Mouse (Mus musculus): ENCODE results near the gene Trmt61a.

Trmt61a gene

DNA sequence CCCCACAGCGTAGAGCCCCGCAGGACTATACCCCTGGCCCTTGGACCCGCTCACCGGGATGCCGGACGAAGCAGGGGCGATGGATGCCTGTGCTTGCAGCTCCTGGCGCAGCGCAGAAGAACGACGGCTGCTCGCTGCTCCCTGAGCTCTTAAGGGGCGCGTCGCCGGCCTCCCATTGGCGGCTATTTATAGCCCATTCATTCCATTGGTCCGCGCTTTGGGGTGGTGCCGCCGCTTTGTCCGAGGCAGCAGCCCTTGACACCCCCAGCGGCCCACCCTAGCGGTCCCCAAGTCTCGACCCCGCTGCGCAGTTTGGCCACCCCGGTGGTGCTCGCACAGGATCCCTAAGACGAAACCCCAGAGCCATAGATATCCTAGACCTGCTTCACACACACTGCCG is 5.7 kb upstream of the Trmt61a start, which contains the start of gene Ckb:
Gene Ckb, minus strand, starts transcription at position 163 of the 400 bp plus-strand sequence.
- peak; percentile 94 to 95 for DNase-seq (ENCODE audit: low spot score in 2 of 2)

DNA sequence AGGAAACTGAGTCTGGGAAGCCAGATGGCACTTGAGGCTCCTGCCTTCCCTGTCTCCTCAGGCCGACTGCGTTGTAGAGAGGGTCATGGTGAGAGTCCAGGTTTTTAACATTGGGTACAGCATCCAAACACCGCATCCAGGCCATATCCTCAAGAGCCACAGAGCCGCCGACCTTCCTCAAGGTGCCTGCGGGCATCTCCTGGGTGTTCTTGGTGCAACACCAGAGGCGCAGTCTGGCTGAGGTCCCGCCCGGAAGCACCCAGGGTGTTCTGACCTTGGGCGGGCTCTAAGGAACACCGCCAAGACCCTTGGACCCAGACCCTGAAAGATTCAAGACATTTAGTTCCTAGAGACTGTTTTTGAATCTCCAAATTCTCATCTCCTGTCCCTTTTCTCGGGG is 5.3 kb upstream of the Trmt61a start:
- no peak for DNase-seq (ENCODE audit: low spot score in 2 of 2)

DNA sequence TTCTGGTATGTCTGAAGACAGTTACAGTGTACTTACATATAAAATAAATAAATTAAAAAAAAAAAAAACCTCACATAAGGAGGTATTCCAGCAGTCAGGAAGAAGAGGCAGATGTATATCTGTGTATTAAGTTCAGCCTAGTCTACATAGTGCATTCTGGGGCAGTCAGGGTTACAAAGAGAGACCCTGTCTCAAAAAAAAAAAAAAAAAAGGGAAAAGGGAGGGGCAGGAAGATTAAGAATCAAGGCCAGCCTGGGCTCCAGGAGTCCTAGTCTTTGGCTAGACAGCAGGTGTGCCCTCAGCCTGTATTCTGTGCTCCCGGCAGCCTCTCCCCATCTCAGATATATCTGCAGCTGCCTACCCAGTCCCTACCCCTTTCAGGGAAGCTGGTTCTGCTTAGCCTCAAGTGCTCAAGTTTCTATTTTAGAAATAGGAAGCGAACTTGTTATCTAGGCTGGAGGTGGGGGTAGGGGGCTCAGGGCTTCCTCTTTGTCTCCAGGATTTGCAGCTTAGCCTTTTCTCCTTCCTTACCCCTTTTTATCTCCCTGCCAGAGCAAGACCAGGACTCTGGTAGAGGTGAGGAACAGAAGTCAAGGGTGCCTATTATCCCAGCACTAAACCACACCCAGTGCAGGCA is 2.9 kb upstream of the Trmt61a start:
- no peak for DNase-seq (ENCODE audit: low spot score in 2 of 2)

DNA sequence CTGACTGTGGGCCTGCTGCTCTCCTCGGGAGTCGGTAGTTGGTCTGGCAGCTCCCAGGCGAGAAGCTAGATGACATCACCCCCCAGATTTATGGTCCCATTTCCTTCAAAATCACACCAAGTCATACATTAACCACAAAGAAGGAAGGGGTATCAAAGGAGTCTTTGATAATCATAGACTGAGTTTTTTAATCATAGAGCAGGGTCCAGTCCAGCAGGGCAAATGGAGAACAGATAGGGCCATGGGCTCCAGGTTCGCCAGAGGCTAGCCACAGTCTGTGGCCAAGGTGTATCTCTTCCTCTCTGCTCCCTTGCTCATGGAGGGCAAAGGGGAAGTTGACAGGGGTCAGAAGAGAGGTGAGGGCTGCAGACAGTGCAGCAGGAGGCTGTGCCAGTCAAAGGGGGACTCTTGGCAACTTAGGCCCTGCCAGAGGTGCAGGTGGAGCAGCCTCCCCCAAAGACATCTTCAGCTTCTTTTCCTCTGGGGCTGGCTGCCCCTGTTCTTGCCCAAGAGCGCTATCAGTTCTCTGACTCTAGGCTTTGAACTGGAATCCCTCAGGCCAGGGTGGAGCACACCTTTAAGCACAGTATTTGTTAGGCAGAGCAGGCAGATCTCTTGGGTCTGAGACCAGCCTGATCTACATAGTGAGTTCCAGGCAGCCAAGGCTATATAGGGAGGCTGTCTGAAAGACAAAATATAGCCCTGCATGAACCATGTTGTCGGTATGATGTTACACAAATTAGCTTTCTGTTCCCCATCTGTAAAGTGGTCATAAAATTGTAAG is 1.9 kb upstream of the Trmt61a start:
- DNase-seq (ENCODE audit: low spot score in 2 of 2) = no peak

DNA sequence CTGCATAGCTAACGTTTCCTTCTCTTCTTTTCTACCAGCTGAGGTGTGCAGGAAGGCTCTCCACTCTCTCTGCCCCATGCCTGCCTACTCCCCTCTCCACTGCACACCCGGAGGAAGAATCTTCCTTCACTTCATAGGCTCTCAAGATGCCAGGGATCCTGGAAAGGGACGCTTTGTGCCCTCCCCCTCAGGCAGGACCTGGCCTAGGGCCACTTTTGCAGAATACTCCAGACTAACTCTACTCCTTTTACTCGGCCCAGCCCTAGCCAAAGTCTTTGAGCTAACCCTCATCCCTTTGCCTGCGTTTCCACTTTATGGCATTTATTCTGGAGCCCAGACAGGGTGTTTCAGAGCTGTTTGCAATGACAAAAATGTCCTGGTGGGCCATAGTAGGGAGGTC is 484 bp upstream of the Trmt61a start:
- DNase-seq (ENCODE audit: low spot score in 2 of 2) = no peak

DNA sequence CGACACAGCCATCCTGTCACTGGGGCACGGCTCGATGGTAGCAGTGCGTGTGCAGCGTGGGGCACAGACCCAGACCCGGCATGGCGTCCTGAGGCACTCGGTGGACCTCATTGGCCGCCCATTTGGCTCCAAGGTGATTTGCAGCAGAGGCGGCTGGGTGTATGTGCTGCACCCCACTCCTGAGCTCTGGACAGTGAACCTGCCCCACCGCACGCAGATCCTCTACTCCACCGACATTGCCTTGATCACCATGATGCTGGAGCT is 697 bp downstream of the Trmt61a start:
- no peak for DNase-seq (ENCODE audit: low spot score in 2 of 2)

DNA sequence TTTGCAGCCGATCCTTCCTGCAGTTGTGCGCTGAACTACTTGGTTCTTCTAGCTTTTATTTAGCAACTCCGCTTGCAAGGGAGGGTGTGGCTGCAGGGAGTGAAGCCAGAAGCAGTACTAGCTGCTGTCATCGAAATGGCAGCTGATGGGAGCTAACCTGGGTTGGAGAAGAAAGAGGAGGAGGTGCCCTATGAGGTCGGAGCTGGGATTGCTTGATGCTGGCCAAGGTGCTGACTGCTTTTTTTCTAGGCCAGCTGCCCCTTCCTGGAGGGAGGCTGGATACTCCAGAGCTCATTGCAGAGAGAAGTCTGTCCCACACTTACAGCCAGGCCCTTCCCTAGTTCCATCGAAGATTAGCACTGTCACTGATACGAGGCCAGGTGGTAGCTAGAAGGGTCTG is 1.1 kb downstream of the Trmt61a start:
- DNase-seq (ENCODE audit: low spot score in 2 of 2) = no peak

DNA sequence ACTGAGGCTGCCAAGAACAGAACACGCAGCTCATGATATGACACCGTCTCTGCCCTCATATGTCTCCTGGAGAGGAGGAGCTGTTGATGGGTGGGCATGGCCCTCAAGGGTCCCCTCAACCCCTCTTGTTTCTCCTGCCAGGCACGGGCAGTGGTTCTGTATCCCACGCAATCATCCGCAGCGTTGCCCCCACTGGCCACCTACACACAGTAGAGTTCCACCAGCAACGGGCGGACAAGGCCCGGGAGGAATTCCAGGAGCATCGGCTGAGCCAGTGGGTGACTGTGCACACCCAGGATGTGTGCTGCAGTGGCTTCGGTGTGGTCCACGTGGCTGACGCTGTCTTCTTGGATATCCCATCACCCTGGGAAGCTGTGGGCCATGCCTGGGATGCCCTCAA is 2.8 kb downstream of the Trmt61a start:
- DNase-seq (ENCODE audit: low spot score in 2 of 2) = no peak

DNA sequence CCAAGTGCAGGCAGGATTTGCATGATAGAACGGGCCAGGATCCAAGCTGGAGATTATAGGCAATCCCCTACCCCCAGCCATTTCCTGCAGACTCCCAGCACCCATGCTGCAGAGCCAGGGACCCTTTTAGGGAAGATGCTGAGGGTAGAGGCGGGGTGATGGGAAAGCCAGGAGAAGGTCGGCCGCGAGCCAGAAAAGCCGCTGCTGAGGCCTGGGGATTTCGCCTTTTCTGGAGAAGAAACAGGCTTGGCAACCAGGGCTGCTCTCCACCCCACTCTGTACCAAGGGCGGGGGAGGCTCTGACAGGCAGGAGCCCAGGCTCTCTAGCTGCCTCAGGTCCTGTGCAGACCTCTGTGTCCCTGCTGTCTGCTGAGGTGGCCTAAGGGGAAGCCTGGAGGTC is 3.4 kb downstream of the Trmt61a start:
- DNase-seq (ENCODE audit: low spot score in 2 of 2) = no peak

DNA sequence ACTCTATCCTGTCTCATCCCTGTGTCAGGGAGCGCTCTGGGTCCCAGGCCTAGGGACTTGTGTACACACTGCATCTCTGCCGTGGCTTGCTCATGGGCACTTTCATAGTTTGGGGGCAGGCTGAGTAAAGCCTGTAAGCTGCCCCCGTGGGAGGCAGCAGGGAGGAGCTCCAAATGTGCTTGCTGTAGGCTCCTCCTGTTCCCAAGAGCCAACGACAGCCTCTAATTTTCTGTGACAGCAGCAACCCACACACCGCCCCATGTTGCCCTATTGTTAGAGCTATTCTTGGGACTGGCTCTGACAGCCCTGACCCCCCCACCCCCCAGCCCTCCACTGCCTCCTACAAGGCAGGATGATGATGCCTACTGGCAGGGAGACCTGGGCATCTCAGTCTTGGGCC is 4.1 kb downstream of the Trmt61a start:
- DNase-seq (ENCODE audit: low spot score in 2 of 2) = no peak

DNA sequence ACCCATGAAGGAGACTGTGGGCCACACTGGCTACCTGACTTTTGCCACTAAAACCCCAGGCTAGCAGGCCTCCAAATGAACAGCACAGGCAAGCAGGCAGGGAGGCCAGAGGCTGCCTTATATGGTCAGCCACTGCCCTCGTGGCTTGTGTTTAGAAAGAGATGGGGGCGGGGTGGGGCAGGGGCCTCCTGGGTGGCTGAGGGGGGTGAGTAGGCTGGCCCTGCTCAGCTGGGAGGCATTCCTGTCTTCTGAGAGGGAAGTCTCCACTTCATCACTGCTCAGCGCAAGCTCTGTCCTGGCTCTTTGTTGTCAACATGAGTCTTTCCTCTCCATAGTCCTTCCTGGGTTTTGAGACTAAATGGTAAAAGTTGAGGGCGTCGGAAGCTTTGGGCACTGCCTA is 4.9 kb downstream of the Trmt61a start:
- DNase-seq (ENCODE audit: low spot score in 2 of 2) = no peak

DNA sequence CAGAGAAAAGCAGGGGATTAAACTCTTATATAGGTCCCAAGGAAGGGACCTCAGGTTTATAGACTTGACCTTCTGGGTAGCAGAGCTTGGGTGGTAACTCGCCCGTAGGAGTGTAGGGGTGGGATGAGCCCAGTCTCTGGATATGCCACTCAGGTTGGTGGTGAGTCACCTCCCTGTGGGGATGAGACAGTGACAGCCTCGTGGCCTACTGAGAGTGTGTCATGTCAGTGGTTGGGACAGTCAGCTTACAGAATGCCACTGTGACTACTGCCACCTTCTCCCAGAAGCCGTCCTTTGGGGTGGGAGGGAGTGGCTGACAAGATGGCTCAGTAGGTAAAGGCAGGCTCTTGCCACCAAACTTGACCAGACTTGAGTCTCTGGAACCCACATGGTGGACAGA is 8.5 kb downstream of the Trmt61a start:
- no peak for DNase-seq (ENCODE audit: low spot score in 2 of 2)

DNA sequence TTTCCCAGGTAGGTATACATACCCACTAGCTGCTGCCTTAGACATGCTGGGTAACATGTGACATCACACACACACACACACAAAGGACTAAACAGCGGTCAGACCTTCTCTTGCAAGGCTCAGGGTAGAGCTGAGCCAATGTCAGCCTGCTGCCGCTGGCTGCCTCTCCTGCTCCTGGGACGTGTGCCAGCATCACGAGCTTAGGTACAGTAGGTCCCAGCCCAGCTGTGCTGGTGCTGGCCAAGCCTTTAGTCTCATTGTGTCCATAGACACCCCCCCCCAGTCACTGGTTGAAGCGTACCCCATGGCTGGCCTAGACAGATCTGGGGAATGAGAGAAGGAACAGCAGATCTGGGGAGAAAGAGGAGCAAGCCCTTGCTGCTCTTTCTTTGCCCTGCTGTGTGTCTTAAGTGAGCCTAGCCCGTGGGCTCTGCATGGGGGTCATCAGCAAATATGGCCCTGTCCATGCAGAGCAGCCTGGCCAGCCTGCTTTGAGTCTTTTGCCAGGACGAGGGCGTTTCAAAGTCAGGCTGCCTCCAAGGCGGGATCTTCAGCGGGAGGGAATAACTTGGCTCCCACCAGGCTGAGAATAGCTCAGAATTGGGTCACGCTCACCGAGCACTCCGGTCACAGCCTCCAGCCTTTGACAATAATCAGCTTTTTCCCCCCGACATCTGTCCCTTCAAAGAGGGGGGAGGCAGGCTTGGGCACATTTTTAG is 9.6 kb downstream of the Trmt61a start:
- DNase-seq (ENCODE audit: low spot score in 2 of 2) = peak in 1 of 2 experiments; percentile 64

DNA sequence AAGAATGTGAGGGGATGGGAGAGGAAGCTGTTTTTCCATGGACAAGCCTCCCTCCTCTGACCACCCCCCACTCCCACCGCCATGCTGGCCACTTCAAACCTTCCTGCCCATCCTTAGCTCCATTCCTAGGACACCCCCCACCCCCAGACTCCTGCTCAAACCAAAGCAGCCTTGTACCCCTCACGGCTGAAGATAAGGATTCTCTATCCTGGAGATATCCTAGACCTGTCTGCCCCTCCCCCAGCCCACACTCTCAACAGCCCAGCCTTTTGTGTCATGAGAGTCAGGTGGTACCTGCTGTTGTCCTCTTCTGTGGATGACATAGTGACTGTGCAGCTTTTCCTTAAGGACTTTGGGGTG is 10.1 kb downstream of the Trmt61a start:
- no peak for DNase-seq (ENCODE audit: low spot score in 2 of 2)

DNA sequence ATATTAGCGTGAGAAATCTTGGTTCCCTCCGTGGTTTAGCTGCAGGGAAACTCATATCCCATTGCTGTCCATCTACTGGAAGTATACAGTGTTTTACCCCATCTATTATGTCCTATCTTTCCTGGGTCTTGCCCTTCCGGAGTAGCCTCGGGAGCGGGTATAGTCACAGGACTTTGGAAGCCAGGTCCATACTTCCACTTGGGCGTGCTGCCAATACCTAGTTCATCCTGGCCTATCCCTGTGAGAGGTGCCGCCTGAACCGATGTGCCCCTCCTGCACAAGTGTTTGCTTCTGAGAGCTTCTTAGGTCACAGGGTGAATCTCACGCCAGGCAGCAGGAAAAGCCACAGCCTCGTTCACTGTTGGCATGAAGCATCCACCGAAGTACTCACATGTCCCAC is 11.5 kb downstream of the Trmt61a start:
- DNase-seq (ENCODE audit: low spot score in 2 of 2) = no peak

DNA sequence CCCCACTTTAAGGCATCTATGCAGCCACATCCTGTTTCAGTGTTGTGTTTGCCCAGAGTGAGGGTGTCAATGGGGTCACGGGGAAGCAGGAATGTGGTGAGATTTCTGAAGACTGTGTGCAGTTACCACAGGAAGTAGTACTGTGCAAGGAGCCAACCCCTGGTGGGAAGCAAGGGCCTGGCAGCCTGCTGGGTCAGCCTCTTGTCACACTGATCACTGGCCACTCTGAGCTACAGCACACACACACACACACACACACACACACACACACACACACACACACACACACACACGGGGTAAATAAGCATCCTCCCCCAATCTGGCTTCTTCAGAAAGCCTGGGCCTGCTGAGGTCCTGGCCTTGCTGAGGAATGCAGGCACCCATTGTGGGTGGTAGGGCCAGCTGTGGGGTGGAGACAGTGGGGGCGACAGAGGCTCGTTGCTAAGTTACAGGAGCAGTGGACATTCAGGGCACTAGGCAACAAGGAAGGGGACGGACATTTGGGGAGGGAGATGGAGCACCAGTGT is 13.5 kb downstream of the Trmt61a start:
- DNase-seq (ENCODE audit: low spot score in 2 of 2) = no peak

DNA sequence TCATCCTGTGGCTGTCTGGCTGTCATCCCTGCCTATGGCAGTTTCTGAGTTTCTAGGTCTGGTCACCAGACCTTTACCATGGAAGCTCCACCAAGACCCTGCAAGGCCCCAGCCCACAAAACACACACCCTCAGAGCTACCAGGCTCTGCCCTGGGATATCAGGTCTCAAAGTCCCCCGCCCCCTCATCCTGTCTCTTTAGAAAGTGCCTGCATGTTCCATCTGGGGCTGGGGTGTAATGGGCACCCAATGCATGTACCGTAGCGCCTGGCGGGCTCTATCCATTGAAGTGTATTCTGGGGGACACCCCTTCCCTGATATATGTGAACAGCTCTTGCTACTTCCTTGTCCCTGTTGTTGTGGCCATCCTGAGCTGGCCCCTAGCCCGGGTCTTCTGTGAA is 15.0 kb downstream of the Trmt61a start:
- DNase-seq (ENCODE audit: low spot score in 2 of 2) = no peak

DNA sequence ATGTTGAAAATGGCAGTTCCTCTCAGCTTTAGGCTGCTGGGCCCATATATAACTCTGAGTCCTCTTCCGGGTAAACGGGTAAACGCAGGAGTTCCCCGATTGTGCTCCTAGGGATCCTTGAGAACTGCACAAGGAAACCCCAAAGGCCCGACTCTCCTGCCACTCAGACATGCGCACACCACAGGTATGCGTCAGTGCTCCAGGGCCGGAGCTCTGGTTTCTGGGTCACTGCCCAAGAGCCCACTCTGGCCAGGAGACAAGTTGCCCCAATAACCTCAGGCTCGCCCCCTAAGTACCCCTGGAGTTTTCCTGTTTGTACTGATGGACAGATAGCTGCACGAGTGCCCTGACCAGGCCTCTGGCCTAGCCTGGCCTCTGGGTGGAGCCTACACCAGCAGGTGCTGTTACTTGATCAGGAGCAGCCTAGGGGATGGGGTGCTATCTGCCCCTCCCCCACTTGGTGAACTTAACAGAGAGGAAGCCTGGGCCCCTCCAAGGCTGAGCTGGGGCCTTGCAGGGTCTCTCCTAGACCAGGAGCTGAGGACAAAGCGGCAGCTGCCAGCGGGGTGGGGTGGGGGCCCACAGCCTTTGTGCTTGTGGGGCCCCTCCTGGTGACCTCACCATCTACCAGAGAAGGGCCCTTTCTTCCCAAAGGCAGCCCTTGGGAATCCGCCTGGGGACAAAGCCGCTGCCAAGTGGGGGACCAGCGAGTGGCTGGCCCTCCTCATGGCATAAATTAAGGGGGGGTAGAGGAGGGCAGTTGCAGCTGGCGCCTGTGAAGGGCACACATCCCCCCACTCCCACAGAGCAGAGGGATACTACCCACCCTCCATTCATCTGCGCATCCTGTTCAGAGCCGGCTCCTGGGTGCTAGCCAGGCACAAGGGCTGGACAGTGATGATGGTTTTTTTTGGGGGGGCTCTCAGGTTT is 15.7 kb downstream of the Trmt61a start:
- no peak for DNase-seq (ENCODE audit: low spot score in 2 of 2)

DNA sequence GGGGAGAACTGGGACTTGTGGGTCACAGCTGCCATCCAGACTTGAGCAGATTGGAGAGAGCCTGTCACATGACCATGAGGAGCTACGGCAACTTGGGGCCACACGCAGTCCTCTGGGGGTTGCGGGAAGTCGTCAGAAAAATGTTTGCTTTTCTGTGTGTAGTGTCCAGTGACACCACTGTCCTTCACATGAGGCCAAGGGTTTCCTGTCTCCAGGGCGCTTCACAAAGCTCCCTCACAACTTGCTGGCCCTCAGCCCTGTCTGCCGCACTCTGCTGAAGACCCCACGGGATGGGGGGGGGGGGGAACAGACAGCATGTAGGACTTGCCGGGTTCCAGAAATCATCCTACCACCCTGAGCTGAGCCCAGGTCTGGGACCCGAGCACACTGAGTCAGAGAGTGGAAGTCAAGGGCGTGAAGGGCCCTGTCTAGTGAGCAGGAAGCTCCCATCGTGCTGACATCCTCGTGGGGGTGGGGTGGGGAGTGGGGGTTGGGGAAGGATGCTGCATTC is 16.4 kb downstream of the Trmt61a start:
- no peak for DNase-seq (ENCODE audit: low spot score in 2 of 2)

DNA sequence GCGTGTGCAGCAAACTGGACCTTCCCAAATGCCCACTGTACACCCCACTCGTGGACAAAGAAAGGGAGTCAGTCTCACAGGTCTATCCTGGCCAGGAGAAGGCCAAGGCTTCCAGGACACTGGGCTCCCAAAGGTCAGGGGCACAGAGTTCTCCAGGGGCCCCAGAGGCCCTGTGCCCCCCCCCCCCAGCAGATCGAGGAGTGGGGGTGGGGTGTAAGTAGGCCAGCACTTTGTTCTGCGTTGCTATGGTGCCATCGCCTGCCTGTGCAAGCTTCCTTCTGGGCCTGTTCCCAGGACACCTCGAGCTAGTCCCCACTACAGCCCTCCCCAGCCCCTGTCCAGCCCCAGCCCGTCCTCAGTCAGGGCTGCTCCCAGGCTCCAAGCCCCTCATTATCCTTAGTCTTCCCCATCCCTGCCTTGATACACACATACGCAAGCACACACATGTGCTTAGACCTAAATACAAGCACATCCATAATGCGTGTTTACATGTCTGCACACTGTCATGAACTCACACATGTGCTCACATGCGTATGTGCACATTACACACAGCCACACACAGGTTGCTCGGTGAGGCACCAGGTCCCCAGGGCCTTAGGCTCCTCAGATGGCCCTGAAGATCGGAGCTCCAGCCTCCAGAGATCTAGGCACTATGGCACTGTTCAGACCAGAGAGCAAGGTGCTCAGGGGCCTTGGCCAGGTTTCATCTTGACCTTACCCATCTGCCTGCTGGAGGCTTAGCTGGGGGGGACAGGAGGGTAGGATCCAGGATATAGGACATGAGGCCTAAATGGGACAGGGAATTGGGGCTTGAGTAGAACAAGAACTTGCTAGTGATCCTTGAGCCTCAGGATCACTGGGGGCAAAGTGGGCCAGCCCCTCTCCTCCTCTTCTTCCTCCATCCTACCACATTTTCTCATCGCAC is 17.2 kb downstream of the Trmt61a start:
- DNase-seq (ENCODE audit: low spot score in 2 of 2) = no peak

DNA sequence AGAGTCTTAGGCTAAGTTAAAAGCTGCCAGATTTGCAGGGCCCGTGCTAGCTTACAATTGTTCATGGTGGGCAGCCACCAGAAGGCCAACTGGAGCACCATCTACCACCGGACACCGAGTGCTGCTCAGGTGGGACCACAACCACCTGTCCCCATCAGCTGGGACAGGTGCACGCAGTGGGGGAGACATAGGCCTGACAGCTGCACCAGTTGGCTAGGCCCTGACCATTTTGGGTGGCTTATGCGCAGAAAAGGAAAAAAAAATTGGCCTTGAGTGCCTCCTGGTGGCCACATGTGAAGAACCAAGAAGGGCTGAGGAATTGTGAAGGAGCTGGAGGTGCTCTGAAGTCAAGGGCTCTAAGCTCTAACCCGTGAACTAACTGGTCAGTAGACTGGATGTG is 18.3 kb downstream of the Trmt61a start:
- DNase-seq (ENCODE audit: low spot score in 2 of 2) = peak; percentile 74 to 82
